Mouse (Mus musculus) NIH3T3 (cell line): ENCODE measurements around the gene Rprd1b.

Experiments
- DNase-seq: peaks from one replicate; pipeline ENCODE4 v3.0.0-alpha.2; 2012; ENCODE audit warnings: low read depth

Rprd1b gene

GRCm38 (mm10) chr2:158146223-158146622 lies 117.9 kb downstream of the Rprd1b start, which contains the start of gene Tgm2:
Gene Tgm2, minus strand, starts transcription at chr2:158146436.
- peak; percentile 86 for DNase-seq

GRCm38 (mm10) chr2:158146971-158147370 lies 118.7 kb downstream of the Rprd1b start:
- DNase-seq, result no peak

GRCm38 (mm10) chr2:158151077-158151476 lies 122.8 kb downstream of the Rprd1b start:
- DNase-seq, result no peak

GRCm38 (mm10) chr2:158152685-158153309 lies 124.5 kb downstream of the Rprd1b start:
- no peak for DNase-seq

- peak; percentile 57 for DNase-seq
These were observed 125.5 kb downstream of the Rprd1b start for GRCm38 (mm10) chr2:158153728-158154343.

GRCm38 (mm10) chr2:158154641-158155040 lies 126.3 kb downstream of the Rprd1b start:
- DNase-seq, result peak; percentile 66

GRCm38 (mm10) chr2:158155101-158155500 lies 126.8 kb downstream of the Rprd1b start:
- no peak for DNase-seq

GRCm38 (mm10) chr2:158155615-158156014 lies 127.3 kb downstream of the Rprd1b start:
- no peak for DNase-seq

- no peak for DNase-seq
These were observed 128.2 kb downstream of the Rprd1b start for GRCm38 (mm10) chr2:158156487-158156886.

- DNase-seq, result no peak
These were observed 129.4 kb downstream of the Rprd1b start for GRCm38 (mm10) chr2:158157654-158158053.

- DNase-seq, result no peak
These were observed 131.3 kb downstream of the Rprd1b start for GRCm38 (mm10) chr2:158159376-158160235.

GRCm38 (mm10) chr2:158161761-158162160 lies 133.5 kb downstream of the Rprd1b start:
- peak; percentile 40 for DNase-seq

- peak; percentile 74 for DNase-seq
These were observed 134.7 kb downstream of the Rprd1b start for GRCm38 (mm10) chr2:158163034-158163433.

- DNase-seq, result no peak
These were observed 137.5 kb downstream of the Rprd1b start for GRCm38 (mm10) chr2:158165776-158166175.

GRCm38 (mm10) chr2:158166628-158167027 lies 138.3 kb downstream of the Rprd1b start:
- no peak for DNase-seq

GRCm38 (mm10) chr2:158167496-158168205 lies 139.4 kb downstream of the Rprd1b start:
- peak; percentile 88 for DNase-seq

GRCm38 (mm10) chr2:158168741-158169211 lies 140.5 kb downstream of the Rprd1b start:
- peak; percentile 88 for DNase-seq

GRCm38 (mm10) chr2:158169351-158169750 lies 141.1 kb downstream of the Rprd1b start:
- peak; percentile 49 for DNase-seq

GRCm38 (mm10) chr2:158169771-158170170 lies 141.5 kb downstream of the Rprd1b start:
- DNase-seq, result no peak

- DNase-seq, result no peak
These were observed 142.1 kb downstream of the Rprd1b start for GRCm38 (mm10) chr2:158170394-158170793.

GRCm38 (mm10) chr2:158174438-158174837 lies 146.1 kb downstream of the Rprd1b start:
- no peak for DNase-seq

GRCm38 (mm10) chr2:158174958-158175357 lies 146.7 kb downstream of the Rprd1b start:
- DNase-seq, result no peak
